Mouse (Mus musculus): ENCODE data around the gene BC048562.

BC048562 gene

GRCm38 (mm10) chr9:108480813-108481519, 44.7 kb downstream of the BC048562 start:
- no peak for DNase-seq

- DNase-seq, result no peak
Measured at GRCm38 (mm10) chr9:108481520-108482210, 45.4 kb downstream of the BC048562 start.

GRCm38 (mm10) chr9:108483051-108483790, 46.9 kb downstream of the BC048562 start:
- no peak for DNase-seq

- DNase-seq, result no peak
Measured at GRCm38 (mm10) chr9:108484021-108484420, 47.7 kb downstream of the BC048562 start.

- no peak for DNase-seq
Measured at GRCm38 (mm10) chr9:108485301-108485875, 49.1 kb downstream of the BC048562 start.

- no peak for DNase-seq
Measured at GRCm38 (mm10) chr9:108486973-108487530, 50.8 kb downstream of the BC048562 start.

- no peak for DNase-seq
Measured at GRCm38 (mm10) chr9:108488403-108488802, 52.1 kb downstream of the BC048562 start.

GRCm38 (mm10) chr9:108489215-108489614, 52.9 kb downstream of the BC048562 start:
- no peak for DNase-seq

GRCm38 (mm10) chr9:108489702-108490558, 53.6 kb downstream of the BC048562 start:
- DNase-seq, result no peak

GRCm38 (mm10) chr9:108490559-108491285, 54.4 kb downstream of the BC048562 start, which contains the start of gene Usp19:
TSS of gene Usp19 (plus strand) at chr9:108490602.
- DNase-seq, result peak; percentile 98 to 99

- DNase-seq, result no peak
Measured at GRCm38 (mm10) chr9:108491286-108491580, 55.0 kb downstream of the BC048562 start.

GRCm38 (mm10) chr9:108492043-108492750, 55.9 kb downstream of the BC048562 start:
- DNase-seq, result peak; percentile 32 to 53

GRCm38 (mm10) chr9:108493246-108493645, 57.0 kb downstream of the BC048562 start:
- DNase-seq, result no peak

- no peak for DNase-seq
Measured at GRCm38 (mm10) chr9:108494146-108494825, 58.0 kb downstream of the BC048562 start.

GRCm38 (mm10) chr9:108494905-108495304, 58.6 kb downstream of the BC048562 start:
- DNase-seq, result no peak
